Mouse (Mus musculus) limb, embryonic 12.5 days (tissue): ENCODE results near the gene Olfr1044. TPM values are rescaled to one million over a fixed set of nuclear protein-coding genes. Genes with fewer than 3 reads are reported as not detected.

Experiments
- polyA plus RNA-seq: library from polyadenylated mRNA; unstranded; fragments of >200 nt; fragmentation: Nextera tagmentation; extraction: Ambion mirVana; gene quantifications from 2 replicates; pipeline ENCODE4 v1.2.1, GENCODE M21; 2016

The Olfr1044 gene
- polyA plus RNA-seq, 1 experiment from 2014 or later = not detected

Other genes starting within 250 kb of the Olfr1044 start
- not detected in 2 replicates for gene Olfr1028, start 227.4 kb downstream of the Olfr1044 start, polyA plus RNA-seq
- not detected in 2 replicates for gene Olfr1029, start 203.9 kb downstream of the Olfr1044 start, polyA plus RNA-seq
- gene Olfr1030, start 198.5 kb downstream of the Olfr1044 start, polyA plus RNA-seq = not detected in 2 replicates
- gene Olfr1031, start 187.5 kb downstream of the Olfr1044 start, polyA plus RNA-seq = not detected in 2 replicates
- gene Olfr1032, start 172.3 kb downstream of the Olfr1044 start, polyA plus RNA-seq = not detected in 2 replicates
- gene Olfr1033, start 157.2 kb downstream of the Olfr1044 start, polyA plus RNA-seq = not detected in 2 replicates
- gene Olfr1034, start 132.0 kb downstream of the Olfr1044 start, polyA plus RNA-seq = 0.04 TPM in 1 of 2 replicates, not detected in the other
- not detected in 2 replicates for gene Olfr1036, start 103.8 kb downstream of the Olfr1044 start, polyA plus RNA-seq
- not detected in 2 replicates for gene Olfr1037, start 90.4 kb downstream of the Olfr1044 start, polyA plus RNA-seq
- not detected in 2 replicates for gene Olfr1039, start 41.9 kb downstream of the Olfr1044 start, polyA plus RNA-seq
- gene Olfr1040, start 31.1 kb downstream of the Olfr1044 start, polyA plus RNA-seq = not detected in 2 replicates
- gene Olfr1042, start 16.0 kb downstream of the Olfr1044 start, polyA plus RNA-seq = not detected in 2 replicates
- gene Olfr1043, start 10.3 kb downstream of the Olfr1044 start, polyA plus RNA-seq = not detected in 2 replicates
- not detected in 2 replicates for gene Olfr52, start 7.9 kb upstream of the Olfr1044 start, polyA plus RNA-seq
- not detected in 2 replicates for gene Olfr1045, start 25.2 kb upstream of the Olfr1044 start, polyA plus RNA-seq
- not detected in 2 replicates for gene Olfr1046, start 41.5 kb upstream of the Olfr1044 start, polyA plus RNA-seq
- not detected in 2 replicates for gene Olfr1047, start 53.6 kb upstream of the Olfr1044 start, polyA plus RNA-seq
- gene Olfr1048, start 62.5 kb upstream of the Olfr1044 start, polyA plus RNA-seq = not detected in 2 replicates
- not detected in 2 replicates for gene Olfr1049, start 80.5 kb upstream of the Olfr1044 start, polyA plus RNA-seq
- gene Olfr1051, start 101.3 kb upstream of the Olfr1044 start, polyA plus RNA-seq = not detected in 2 replicates
- not detected in 2 replicates for gene Olfr1052, start 114.6 kb upstream of the Olfr1044 start, polyA plus RNA-seq
- gene Olfr1053, start 137.5 kb upstream of the Olfr1044 start, polyA plus RNA-seq = not detected in 2 replicates
- not detected in 2 replicates for gene Olfr1054, start 157.6 kb upstream of the Olfr1044 start, polyA plus RNA-seq
- not detected in 2 replicates for gene Olfr1055, start 172.5 kb upstream of the Olfr1044 start, polyA plus RNA-seq
- gene Olfr1056, start 184.6 kb upstream of the Olfr1044 start, polyA plus RNA-seq = not detected in 2 replicates
- not detected in 2 replicates for gene Olfr1057, start 200.6 kb upstream of the Olfr1044 start, polyA plus RNA-seq
- gene Olfr1058, start 210.7 kb upstream of the Olfr1044 start, polyA plus RNA-seq = not detected in 2 replicates
- not detected in 2 replicates for gene Olfr1061, start 236.2 kb upstream of the Olfr1044 start, polyA plus RNA-seq
- not detected in 2 replicates for gene Olfr1062, start 248.9 kb upstream of the Olfr1044 start, polyA plus RNA-seq